Mouse (Mus musculus) T-cell, adult 2 months (primary cell): ENCODE results near the gene Nktr.

ENCODE experiments used
- DNase-seq: peaks from one replicate; pipeline ENCODE4 v3.0.0; 2022; ENCODE audit warnings: low spot score

The Nktr gene

GRCm38 (mm10) chr9:121761787-121762186, 42.8 kb downstream of the Nktr start:
- no peak for DNase-seq

- DNase-seq = no peak
Measured at GRCm38 (mm10) chr9:121762248-121762647, 43.3 kb downstream of the Nktr start.

- DNase-seq = no peak
Measured at GRCm38 (mm10) chr9:121762761-121763160, 43.8 kb downstream of the Nktr start.

DNA sequence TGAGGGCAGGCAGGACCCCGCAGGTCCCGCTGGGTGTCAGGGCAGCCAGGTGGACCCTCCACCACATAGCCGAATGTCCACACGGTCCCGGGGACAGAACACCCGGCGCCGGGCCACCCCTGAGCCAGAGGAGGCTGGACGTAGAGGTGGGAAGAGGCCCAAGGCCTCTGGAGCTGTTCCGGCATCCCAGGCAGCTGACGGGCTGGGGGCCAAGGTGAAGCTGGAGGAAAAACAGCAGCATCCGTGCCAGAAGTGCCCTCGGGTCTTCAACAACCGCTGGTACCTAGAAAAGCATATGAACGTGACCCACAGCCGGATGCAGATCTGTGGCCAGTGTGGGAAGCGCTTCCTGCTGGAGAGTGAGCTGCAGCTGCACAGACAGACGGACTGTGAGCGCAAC, 44.7 kb downstream of the Nktr start:
- DNase-seq = no peak

DNA sequence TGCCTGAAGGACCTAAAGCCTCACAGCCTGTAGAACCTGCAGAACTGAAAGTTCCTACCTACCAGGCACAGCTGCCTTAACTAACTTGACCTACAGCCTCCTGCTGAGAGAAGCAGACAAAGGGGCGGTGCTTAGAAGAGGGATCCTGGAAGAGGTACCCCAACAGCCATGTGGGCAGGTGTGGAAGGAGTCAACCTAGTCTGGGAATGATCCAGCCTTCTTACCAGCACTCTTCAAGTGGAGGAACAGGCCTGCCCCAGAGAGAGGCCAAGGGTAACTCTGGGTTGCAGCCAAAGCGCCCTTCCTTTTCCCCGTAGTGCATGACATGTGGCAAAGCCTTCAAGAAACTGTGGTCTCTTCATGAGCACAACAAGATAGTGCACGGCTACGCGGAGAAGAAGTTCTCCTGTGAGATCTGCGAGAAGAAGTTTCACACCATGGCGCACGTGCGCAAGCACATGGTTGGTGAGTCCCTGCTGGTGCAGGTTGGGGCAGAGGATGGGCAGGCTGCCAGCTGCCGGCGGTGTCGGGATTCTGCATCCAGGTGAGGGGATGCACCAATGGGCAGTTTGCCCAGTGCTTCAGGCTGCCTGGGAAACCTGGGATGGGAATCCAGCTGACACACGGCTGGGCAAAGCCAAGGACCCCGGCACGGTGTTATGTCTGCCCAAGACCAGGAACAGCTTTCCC, 46.3 kb downstream of the Nktr start:
- DNase-seq = no peak

DNA sequence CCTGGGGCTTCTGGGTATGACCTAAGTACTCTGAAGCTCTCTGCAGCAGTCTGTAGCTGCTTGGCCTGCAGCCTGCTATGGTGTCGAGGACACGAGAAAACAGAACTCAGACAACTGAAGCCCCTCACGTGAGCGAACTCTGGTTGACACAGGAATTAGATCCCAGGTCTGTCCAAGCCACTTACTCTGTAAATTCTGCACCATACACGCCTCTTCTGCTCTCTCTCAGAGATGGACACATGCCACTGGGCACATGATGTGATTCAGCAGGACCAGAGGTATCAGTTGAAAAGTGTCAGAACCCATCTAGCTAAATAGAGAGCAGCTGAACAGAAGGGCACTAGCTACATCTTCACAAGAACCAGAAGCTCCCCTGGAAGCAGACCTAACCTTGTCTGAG, 53.4 kb downstream of the Nktr start:
- no peak for DNase-seq

GRCm38 (mm10) chr9:121775951-121776350, 57.0 kb downstream of the Nktr start:
- no peak for DNase-seq

GRCm38 (mm10) chr9:121776511-121776910, 57.5 kb downstream of the Nktr start:
- DNase-seq = no peak

GRCm38 (mm10) chr9:121777484-121778065, 58.6 kb downstream of the Nktr start, which contains the start of gene Klhl40:
Klhl40 (plus strand) TSS chr9:121777607.
- DNase-seq = no peak

- DNase-seq = no peak
Measured at GRCm38 (mm10) chr9:121778066-121778624, 59.2 kb downstream of the Nktr start.

DNA sequence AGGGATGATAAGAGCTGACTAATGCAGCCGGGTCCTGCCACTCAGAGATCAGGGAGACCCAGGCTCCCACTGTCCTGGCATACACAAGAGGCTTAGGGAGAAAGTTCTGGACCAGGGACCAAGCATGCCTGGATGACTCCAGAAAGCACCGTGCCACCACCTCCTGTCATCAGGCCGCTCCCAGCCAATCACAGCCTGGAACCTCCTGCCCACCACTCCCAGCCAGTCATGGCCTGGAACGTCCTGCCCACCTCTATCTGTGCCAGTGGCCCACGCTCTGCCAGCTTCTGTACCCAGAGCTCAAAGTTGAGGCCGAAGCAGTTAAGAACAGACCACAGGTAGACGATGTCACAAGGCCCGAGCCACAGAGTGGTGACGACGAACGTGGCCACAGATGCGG, 65.8 kb downstream of the Nktr start:
- DNase-seq = no peak

DNA sequence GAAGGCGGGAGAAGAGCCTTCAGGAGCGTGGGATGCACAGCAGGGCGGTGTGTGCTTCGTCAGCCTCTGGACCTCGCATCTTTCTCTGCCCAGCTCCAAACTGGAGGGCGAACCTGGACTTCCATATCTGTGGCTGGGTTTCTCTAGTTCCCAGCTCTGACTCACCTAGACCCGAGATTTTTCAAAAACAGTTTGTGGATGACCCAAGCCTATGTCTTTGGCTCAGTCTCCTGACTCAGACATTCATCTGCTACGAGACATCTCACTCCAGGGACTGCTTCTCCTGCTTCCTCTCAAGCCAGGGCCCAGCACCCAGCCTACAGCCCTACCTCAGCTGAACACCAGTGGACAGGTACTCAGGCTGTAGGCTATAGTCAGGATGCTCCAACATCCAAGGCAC, 66.3 kb downstream of the Nktr start:
- no peak for DNase-seq

DNA sequence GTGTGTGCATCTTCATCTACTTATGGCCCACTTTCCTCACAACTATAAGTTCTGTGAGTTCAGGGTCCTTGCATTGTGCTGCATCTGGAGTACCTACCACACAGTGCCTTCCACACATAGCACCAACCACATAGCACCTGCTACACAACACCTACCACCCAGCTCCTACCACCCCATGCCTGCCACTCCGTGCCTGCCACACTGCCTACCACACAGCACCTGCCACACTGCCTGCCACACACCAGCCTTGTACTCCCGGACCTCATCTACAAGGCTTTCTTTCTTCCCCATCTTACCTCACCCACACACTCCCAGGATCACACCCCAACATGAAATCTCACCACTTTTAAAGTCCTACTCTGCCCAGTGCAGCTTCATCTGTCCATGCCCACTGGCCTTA, 67.4 kb downstream of the Nktr start:
- no peak for DNase-seq

DNA sequence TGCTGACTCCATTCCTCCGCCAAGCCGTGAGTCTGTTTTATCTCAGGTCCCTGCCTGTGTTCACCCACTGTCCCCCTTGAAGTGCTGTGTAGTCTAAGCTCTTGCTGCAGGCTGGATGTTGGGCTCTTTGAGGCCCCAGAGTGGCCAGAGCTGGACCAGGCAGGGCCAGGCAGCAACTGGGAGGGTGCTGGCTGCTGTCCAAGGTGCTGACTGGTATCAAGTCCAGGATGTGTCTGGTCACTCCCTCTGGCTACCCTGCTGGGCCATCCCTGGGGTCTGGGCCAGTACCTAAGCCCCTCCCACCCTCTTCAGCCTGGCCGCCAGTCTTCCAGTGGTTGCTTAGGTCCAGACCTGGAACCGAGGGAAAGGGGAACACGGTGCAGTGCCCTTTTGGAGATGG, 72.2 kb downstream of the Nktr start:
- no peak for DNase-seq

- DNase-seq = no peak
Measured at GRCm38 (mm10) chr9:121791757-121792521, 73.0 kb downstream of the Nktr start, which contains the start of gene Hhatl. Hhatl (minus strand) TSS chr9:121792507.

- DNase-seq = no peak
Measured at GRCm38 (mm10) chr9:121794972-121795539, 76.1 kb downstream of the Nktr start.

DNA sequence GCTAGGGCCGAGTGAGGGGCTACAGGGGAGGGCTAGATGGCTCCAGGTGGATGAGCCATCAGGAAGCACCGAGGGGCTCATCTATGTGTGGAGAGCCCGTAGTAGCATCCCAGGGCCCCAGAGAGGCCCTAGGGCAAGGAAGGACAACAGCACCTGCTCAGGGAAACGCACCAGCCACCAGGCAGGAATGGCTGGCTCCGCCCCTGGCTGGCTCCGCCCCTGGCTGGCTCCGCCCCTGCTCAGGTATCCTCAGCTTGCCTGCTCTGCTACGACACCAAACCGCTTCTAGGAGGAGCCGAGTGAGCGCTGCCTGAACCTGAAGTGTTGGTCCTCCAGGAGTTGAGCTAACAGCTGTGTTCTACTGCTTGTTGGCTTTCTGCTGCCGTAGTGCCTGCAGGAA, 78.8 kb downstream of the Nktr start:
- DNase-seq = no peak

GRCm38 (mm10) chr9:121798887-121799520, 80.0 kb downstream of the Nktr start:
- DNase-seq = no peak

DNA sequence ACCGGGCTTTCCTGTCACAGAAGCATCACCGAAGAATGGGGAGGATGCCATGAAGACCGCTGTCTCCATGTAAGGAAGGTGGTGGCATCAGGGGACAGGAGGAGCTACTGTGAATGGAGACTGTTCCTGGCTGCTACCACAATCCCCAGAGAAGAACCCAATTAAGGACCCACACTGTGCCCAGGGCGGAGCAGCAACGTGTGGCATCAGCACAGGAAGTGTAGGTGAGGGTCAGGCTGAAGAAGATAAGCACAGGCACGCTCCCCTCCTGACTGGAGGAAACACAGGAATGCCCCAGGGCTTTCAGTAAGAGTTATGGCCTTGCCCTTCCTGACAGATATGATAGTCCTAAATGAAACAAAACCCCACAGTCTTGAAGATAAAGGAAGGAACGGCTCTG, 83.8 kb downstream of the Nktr start:
- no peak for DNase-seq
